Mouse (Mus musculus) kidney, adult 2 months (tissue): ENCODE measurements around the gene Pimreg.

ENCODE experiments used
- CTCF ChIP-seq: fragments of 200-500 bp; conservative IDR thresholded peaks from 2 replicates; pipeline ENCODE4 v1.5.1; 2011; ENCODE audit warnings: low read depth, mild to moderate bottlenecking, control low read depth, low read length, moderate library complexity, mixed read lengths; ENCODE audit not compliant: insufficient read depth, insufficient read length
- POLR2A ChIP-seq: fragments of 200-500 bp; IDR thresholded peaks from one replicate; pipeline ENCODE4 v1.6.1; 2011; ENCODE audit warnings: low read depth, low read length, control low read depth

GRCm38 (mm10) chr11:72094442-72094841 lies 52.6 kb downstream of the Pimreg start:
- TF ChIP-seq POLR2A (no peak), CTCF (no peak)
